Mouse (Mus musculus) splenic B cell, adult 2 months (primary cell): ENCODE measurements at regions not wholly inside any gene's neighbourhood (a gene's known extent, or its start where the extent isn't known, plus 50 kb on each side); places are given as distances from the start of the nearest gene placed in this dataset.

ENCODE experiments used
- DNase-seq: peaks from one replicate; pipeline ENCODE4 v3.0.0-alpha.2; 2011; ENCODE audit warnings: low read depth, low spot score
- H3K27me3 ChIP-seq: 2 replicates; pipeline ENCODE4 v1.6.1; 2012; ENCODE audit warnings: mild to moderate bottlenecking, low read length, moderate library complexity, mixed read lengths; ENCODE audit not compliant: control insufficient read depth, poor library complexity, insufficient read depth, severe bottlenecking
- H3K36me3 ChIP-seq: 2 replicates; pipeline ENCODE4 v1.6.1; 2012; ENCODE audit warnings: mild to moderate bottlenecking, low read length, moderate library complexity, mixed read lengths; ENCODE audit not compliant: control insufficient read depth, poor library complexity, insufficient read depth, severe bottlenecking

DNA sequence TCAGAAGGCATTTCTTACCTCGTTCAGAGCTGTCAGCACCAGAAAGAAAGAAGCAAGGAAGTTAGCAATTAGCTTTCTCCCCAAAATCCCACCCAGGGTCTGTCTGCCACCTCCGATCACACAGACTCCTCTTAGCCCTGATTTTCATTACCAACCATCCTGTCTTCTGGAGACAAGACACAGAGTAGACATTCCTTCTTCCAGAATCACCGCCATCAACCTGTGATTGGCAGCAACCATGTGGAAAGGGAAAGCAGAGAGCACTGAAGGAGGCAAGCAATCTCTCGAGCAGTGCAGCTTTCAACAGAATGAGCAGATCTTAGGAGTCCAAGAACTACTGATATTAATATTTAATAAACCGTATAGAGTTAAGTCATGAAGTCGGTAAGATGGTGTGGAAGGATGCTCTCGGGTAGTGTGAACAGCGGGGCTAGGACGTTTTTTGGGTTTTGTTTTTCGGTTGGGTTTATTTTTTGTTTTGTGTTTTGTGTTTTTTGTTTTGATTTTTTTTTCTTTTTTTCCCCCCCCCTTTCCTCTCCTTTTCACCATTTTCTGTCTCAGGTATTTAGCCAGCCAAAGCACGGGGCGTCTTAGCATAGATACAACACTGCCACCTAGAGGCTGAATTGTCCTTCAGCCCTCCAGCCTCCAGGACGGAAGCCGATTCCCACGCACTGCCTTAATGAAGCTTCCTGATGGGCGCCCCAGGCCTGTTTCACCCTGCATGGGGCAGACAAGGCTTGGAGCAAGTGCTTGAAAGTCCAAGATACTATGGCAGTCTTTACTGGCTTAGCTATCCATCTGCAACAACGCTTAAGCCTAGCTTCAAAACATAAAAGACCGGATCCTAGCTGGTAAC, 2505.0 kb upstream of the 5930422O12Rik start:
- Histone ChIP-seq H3K36me3 (no peaks in the 10 kb centered on the region), H3K27me3 (no peaks in the 10 kb centered on the region)
- DNase-seq, result no peak

DNA sequence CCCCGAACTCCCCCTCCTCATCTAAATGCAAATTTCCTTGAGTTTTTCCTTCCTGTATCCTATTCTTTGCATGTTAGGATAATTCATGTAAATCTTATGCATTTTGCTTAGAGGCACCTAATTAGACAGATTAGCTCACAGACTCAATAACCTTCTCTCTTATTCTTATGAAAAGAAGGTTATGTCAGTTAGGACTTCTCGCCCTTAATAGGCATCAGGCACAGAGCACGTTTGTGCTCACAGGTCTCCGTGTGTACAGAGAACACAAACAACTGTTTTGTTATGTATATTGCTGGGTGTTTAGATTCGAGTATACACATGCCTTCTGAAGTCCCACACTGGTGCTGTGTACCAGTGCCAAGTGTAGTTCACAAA, 2504.4 kb upstream of the 5930422O12Rik start:
- Histone ChIP-seq H3K36me3 (no peaks in the 10 kb centered on the region), H3K27me3 (no peaks in the 10 kb centered on the region)
- no peak for DNase-seq

DNA sequence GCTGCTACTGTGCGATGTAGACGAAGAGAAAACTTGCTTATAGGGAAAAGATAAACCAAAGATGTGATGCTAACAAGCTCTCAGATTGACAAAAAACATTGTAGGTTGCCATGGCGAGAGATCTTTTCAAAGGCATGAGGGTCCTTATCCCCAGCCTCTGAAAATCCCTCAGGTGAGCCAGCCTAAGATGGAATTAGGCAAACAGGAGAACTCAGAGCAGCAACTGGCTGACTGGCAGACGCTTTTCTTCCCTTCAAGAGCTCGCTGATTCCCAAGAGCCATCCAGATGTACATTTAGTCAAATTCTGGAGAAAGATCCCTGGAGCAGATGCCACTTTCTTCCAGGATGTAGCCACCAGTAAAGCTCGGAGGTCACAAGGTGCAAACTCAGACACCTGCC, 2503.9 kb upstream of the 5930422O12Rik start:
- no peak for DNase-seq
- Histone ChIP-seq H3K36me3 (no peaks in the 10 kb centered on the region), H3K27me3 (no peaks in the 10 kb centered on the region)

GRCm38 (mm10) chr8:30937449-30938075, 2490.9 kb upstream of the 5930422O12Rik start:
- Histone ChIP-seq H3K36me3 (no peaks in the 10 kb centered on the region), H3K27me3 (no peaks in the 10 kb centered on the region)
- no peak for DNase-seq

DNA sequence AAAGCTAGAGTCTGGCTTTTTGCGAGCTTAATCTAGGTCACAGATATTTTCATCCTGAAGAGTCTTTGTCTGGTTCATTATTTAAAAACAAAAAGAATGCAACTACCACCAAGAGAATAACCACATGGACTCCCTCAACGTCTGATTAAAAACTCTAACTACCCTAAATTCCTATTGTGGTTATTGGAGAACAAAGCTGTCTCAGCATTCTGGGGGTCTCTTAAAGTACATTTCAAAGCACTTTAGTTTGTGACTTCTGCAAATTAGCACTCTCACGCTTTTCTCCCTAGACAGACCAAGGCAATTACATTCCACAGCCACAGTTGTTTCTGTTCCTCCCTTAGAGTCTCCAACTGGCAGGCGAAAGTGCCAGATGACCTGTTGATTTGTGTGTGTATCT, 2487.6 kb upstream of the 5930422O12Rik start:
- DNase-seq, result no peak
- Histone ChIP-seq H3K27me3 (no peaks in the 10 kb centered on the region), H3K36me3 (no peaks in the 10 kb centered on the region)

DNA sequence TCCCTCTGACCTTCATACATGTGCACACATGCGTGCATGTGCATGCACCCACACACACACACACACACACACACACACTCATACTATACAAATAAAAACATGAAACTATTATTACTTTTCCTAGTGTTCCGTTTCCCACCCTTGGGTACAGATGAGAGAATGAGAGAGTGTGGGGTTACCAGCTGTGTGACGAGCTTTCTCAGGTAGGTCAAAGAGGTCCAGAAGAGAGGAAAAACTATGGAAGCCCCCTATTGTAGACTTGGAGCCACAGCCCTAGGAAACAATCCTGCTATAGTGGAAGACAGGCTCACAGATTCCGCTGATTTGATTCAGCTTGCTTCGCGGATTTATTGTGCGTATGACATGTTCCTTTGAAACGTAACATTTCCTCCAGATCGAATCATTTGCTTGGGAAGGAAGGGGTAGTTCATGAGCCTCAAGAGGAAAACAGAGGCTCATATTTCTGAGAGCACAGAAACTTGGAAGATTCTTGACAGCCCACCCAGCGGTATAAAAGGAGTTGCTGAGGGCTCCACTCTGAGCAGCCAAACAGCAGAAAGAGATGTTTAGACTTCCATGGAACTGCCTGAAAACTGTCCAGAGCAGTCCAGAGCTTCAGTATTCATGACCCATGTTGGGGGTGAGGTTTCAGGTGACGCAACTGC, 2486.9 kb upstream of the 5930422O12Rik start:
- no peak for DNase-seq
- H3K36me3 ChIP-seq, result no peaks in the 10 kb centered on the region
- no peaks in the 10 kb centered on the region for H3K27me3 ChIP-seq

- H3K27me3 ChIP-seq, result no peaks in the 10 kb centered on the region
- no peaks in the 10 kb centered on the region for H3K36me3 ChIP-seq
- no peak for DNase-seq
Measured at GRCm38 (mm10) chr8:30946154-30947065, 2482.1 kb upstream of the 5930422O12Rik start.

DNA sequence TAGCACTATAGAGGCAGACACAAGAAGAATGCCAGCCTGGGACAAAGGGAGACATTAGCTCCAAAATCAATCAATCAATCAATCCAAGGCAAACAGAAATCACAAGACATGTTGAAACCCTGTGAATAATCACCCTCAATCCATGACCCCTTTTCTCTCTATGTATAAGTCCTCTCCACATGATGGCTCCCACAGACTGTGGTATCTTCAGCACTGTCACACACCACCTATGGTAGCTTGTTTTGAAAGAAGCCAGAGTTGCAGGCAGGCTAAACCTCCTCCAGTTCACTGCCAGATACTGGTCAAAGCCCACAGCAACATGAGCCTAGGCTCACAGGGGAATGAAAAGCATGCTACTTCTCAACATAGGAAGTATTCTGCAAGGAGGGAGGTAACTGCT, 2475.7 kb upstream of the 5930422O12Rik start:
- no peak for DNase-seq
- no peaks in the 10 kb centered on the region for H3K36me3 ChIP-seq
- H3K27me3 ChIP-seq, result no peaks in the 10 kb centered on the region

DNA sequence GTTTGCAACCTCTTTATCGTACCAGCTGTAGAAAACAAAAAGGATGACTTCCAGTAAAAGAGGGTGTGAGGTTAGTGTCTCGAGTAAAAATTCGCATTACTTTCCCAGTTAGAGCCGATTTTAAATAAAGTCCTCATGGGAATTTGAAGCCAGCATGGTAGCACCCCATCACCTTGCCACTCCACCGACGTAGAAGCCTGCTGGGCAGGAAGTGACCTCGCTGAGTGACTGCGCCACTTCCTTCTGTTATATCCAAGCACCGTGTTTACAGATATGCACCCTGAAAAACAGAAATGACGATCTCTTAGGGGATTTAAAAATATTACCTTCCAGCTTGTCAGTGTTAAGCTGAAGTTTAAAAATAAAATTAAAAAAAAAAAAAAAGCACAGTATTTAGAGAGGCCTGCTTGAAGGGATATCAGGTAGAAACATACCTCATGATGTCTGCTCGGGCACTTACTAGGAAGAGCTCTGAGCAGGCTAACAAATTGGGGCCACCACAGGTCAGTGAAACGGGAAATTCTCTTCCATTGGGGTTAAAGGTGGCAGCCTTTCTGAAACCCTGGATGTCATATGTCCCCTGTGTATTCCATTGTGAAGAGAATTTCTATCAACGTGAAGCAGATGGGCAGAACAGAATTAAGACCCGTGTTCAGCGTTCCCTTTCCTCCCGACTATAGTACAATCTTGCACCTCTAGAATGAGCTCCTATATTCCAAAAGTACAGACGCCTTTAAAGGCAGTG, 2468.9 kb upstream of the 5930422O12Rik start:
- DNase-seq, result no peak
- H3K36me3 ChIP-seq, result no peaks in the 10 kb centered on the region
- no peaks in the 10 kb centered on the region for H3K27me3 ChIP-seq

- Histone ChIP-seq H3K36me3 (no peaks in the 10 kb centered on the region), H3K27me3 (no peaks in the 10 kb centered on the region)
- no peak for DNase-seq
Measured at GRCm38 (mm10) chr8:30960486-30960885, 2468.0 kb upstream of the 5930422O12Rik start.

GRCm38 (mm10) chr8:30962207-30962606, 2466.3 kb upstream of the 5930422O12Rik start:
- Histone ChIP-seq H3K36me3 (no peaks in the 10 kb centered on the region), H3K27me3 (no peaks in the 10 kb centered on the region)
- no peak for DNase-seq

DNA sequence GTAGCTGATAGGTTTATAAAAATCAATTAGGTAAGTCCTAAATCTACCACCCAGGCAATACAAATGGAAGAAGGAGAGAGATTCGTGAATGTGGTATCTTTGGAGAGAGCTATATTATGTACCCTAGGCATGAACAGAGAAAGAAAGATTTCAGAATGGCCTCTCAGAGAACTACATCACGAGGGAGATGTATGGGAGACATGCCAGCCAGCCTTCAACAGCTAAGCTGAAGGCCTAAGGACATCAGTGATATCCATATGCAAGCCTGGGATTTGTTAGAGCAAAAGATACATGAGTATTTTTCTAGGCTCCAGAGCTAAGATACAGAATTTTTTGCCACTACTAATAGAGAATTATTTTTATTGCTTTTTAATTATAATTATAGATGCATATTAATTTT, 2445.7 kb upstream of the 5930422O12Rik start:
- no peak for DNase-seq
- no peaks in the 10 kb centered on the region for H3K27me3 ChIP-seq
- no peaks in the 10 kb centered on the region for H3K36me3 ChIP-seq

DNA sequence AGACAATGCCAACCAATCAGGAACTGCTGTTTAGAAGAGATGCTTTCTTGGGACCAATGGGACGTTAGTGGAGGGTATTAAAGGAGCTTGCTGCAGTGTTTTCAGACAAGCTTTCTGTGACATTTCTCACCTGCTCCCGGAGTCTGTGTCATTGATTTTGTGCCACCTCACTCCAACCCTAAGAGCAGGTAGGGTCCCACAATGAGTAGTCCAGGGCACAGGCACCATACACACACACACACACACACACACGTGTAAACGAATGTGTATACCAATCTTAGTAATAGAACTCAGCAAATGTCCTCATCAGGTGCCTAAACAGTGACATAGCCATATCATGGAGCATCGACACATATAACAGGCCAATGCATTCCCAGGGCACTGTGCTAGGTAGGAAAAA, 2440.5 kb upstream of the 5930422O12Rik start:
- Histone ChIP-seq H3K36me3 (no peaks in the 10 kb centered on the region), H3K27me3 (no peaks in the 10 kb centered on the region)
- no peak for DNase-seq

DNA sequence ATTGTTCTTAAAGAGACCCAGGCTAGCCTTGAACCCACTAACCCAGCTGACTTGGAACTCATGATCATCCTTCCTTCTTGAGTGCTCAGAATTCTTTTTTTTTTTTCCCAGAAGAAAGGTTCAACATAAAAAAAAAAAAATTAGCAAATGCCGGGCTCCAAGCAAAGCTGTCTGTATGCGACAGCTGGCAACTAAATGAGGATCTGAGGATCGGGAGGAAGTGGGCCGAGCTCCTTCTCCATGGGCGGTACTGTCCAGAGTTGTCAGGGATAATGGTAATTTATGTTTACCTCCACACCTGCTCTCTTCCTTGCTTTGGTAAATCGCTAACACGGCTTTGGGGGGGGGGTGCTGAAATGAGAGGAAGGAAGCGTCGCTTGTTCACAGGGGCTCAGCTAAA, 2429.9 kb upstream of the 5930422O12Rik start:
- no peaks in the 10 kb centered on the region for H3K27me3 ChIP-seq
- H3K36me3 ChIP-seq, result no peaks in the 10 kb centered on the region
- DNase-seq, result no peak
